Mouse (Mus musculus) brain, embryonic 14.5 days (tissue): ENCODE results near the gene Olfr1318. TPM values are rescaled to one million over a fixed set of nuclear protein-coding genes. Genes with fewer than 3 reads are reported as not detected.
A peak's percentile ranks its signal among the peaks of the same experiment; 100 is the strongest.

Experiments
- DNase-seq: peaks from one replicate; pipeline ENCODE4 v3.0.0-alpha.2; 2011; ENCODE audit warnings: low read depth
- CTCF ChIP-seq: fragments of 200-500 bp; IDR thresholded peaks from 2 replicates; pipeline ENCODE4 v1.5.1; 2012; ENCODE audit warnings: inconsistent platforms, mild to moderate bottlenecking, moderate library complexity, borderline replicate concordance; ENCODE audit not compliant: insufficient read depth, insufficient read length; ENCODE audit errors: extremely low read depth
- POLR2A ChIP-seq: fragments of 200-500 bp; IDR thresholded peaks from 2 replicates; pipeline ENCODE4 v1.6.1; 2012; ENCODE audit warnings: mild to moderate bottlenecking, inconsistent platforms, borderline replicate concordance; ENCODE audit not compliant: poor library complexity, insufficient read depth, insufficient read length, severe bottlenecking; ENCODE audit errors: extremely low read depth
- polyA plus RNA-seq: library from polyadenylated mRNA; depleted of rRNA; stranded (reverse); fragments of >200 nt; gene quantifications from 2 replicates; pipeline ENCODE4 v1.2.3, GENCODE M21; 2012; rRNA removed

The Olfr1318 gene
- not detected in 2 replicates for polyA plus RNA-seq

DNA sequence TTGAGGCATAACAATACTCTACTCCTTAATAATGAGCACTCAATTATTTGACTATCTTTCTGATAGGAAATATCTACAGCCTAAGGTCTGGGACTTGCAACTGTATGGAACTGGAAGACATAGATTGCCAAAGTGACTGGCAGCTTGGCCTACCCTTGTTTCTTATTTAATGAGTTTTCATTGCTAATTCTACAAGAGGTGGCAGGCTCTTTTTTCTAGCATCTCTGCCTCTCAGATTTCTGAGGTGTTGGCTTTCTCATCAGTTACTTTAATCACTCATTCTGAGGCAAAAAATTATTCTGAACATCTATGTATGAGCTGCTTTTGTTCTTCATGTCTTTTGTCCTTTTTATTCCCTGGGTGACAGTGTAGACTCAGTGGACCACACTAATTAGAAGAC, at the start of gene Olfr1318:
Gene Olfr1318, plus strand, starts transcription at position 301 of the 400 bp plus-strand sequence.
- DNase-seq, result no peak
- TF ChIP-seq CTCF, result no peak
- no peak for TF ChIP-seq POLR2A

DNA sequence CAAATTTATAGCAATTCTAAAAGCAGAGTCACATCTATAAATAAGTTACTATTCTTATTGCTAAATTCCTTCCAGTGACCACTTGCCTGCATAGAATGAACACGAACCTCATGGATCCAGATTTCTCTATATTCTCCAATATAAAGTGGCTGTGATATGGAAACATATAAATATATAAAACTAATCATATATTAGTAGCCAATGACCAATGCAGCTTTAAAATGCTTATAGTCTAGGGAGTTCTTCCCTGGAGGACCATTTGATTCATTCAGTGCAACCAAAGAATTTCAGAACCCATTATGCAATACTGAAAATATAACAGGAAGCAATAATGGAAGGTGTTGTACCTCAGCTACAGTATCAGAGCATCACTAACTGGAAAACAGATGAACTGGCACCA, 38.7 kb upstream of the Olfr1318 start, which contains the start of gene Olfr1315-ps1:
Gene Olfr1315-ps1, minus strand, starts transcription at position 101 of the 400 bp plus-strand sequence.
- DNase-seq, result no peak
- TF ChIP-seq POLR2A, result no peak
- TF ChIP-seq CTCF, result no peak

DNA sequence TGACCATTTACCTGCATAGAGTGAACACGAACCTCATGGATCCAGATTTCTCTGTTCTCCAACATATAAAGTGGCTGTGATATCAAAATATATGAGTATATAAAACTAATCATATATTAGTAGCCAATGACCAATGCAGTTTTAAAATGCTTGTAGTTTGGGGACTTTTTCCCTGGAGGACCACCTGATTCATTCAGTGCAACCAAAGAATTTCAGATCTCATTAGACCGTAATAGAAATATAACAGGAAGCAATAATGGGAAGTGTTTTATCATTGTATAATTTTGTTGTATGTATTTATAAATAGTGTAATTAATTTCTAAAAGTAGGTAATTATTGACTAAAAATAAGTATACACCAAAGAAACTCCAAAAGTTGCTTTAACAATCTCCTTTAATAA, 19.1 kb upstream of the Olfr1318 start, which contains the start of gene Olfr1316:
Gene Olfr1316, minus strand, starts transcription at position 101 of the 400 bp plus-strand sequence.
- TF ChIP-seq POLR2A (no peak), CTCF (no peak)
- DNase-seq, result no peak

DNA sequence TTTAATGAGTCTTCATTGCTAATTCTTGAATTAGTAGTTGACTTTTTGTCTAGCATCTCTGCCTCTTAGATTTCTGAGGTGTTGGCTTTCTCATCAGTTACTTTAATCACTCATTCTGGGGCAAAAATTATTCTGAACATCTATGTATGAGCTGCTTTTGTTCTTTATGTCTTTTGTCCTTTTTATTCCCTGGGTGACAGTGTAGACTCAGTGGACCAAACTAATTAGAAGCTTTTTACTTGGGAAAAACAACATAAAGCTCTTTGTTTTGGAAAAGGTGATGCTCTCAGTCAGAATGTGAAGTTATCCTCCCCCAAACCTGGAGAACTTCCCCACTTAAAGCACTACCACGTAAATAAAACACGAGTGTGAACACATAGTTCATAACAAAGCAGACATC, 14.0 kb upstream of the Olfr1318 start, which contains the start of gene Olfr1317:
Gene Olfr1317, plus strand, starts transcription at position 301 of the 400 bp plus-strand sequence.
- no peak for TF ChIP-seq CTCF
- TF ChIP-seq POLR2A, result no peak
- no peak for DNase-seq

DNA sequence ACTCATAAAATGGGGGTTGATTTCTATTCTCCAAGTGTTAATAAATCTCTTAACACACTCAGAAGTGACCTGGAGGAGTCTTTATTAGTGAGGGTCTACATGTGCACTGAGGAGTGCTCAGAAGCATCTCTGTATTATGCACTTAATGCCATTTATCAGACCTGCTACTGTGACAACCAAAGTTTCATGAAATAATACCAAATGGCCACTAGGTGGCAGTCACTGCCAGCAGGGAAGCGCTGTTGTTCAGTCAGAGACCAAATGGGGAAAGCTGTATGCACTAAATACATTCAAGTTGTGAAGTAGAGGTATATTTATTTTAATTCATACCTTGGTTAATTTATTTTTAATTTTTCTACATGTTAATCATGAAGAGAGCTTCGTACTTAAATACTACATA, 42.9 kb downstream of the Olfr1318 start:
- TF ChIP-seq CTCF, result peak; percentile 82; the same call in 1 of the 2 replicates
- no peak for TF ChIP-seq POLR2A
- DNase-seq, result peak; percentile 84

DNA sequence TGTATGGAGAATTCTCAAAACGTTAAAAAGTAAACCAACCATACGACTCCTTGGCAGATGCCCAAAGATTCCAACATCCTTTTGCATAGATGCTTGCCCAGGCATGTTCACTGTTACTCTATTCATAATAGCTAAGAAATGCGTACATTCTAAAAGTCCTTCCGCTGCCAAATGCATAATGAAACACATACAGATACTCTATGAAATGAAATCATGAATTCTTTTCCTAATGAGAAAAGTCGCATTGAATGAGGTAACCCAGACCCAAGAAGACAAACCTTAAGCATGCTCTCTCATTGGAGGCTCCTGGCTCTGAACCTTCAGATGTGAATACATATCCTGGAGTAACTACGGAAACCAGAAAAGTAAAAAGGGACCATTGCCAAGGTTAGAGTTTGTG, 49.1 kb downstream of the Olfr1318 start:
- DNase-seq, result peak; percentile 71
- TF ChIP-seq CTCF (no peak), POLR2A (no peak)

Other genes starting within 250 kb of the Olfr1318 start
- not detected in 2 replicates for gene Olfr1306, start 237.9 kb upstream of the Olfr1318 start, polyA plus RNA-seq
- gene Olfr1307, start 204.8 kb upstream of the Olfr1318 start, polyA plus RNA-seq, result not detected in 2 replicates
- gene Olfr1308, start 189.3 kb upstream of the Olfr1318 start, polyA plus RNA-seq, result not detected in 2 replicates
- gene Olfr1309, start 163.9 kb upstream of the Olfr1318 start, polyA plus RNA-seq, result not detected in 2 replicates
- gene Olfr1310, start 141.5 kb upstream of the Olfr1318 start, polyA plus RNA-seq, result not detected in 2 replicates
- not detected in 2 replicates for gene Olfr1311, start 129.8 kb upstream of the Olfr1318 start, polyA plus RNA-seq
- gene Olfr1312, start 104.0 kb upstream of the Olfr1318 start, polyA plus RNA-seq, result 0.03 TPM in 1 of 2 replicates, not detected in the other
- gene Olfr1313, start 76.4 kb upstream of the Olfr1318 start, polyA plus RNA-seq, result not detected in 2 replicates
- not detected in 2 replicates for gene Olfr1314, start 57.4 kb upstream of the Olfr1318 start, polyA plus RNA-seq
- gene Olfr1315-ps1, start 38.8 kb upstream of the Olfr1318 start, polyA plus RNA-seq, result not detected in 2 replicates
- 0.01 and 0.05 TPM in 2 replicates for gene Olfr1316, start 19.2 kb upstream of the Olfr1318 start, polyA plus RNA-seq
- not detected in 2 replicates for gene Olfr1317, start 13.9 kb upstream of the Olfr1318 start, polyA plus RNA-seq
- 56.2 and 59.4 TPM in 2 replicates for gene Lpcat4, start 85.3 kb downstream of the Olfr1318 start, polyA plus RNA-seq
- gene Nutm1, start 105.1 kb downstream of the Olfr1318 start, polyA plus RNA-seq, result not detected in 2 replicates
- gene Nop10, start 107.7 kb downstream of the Olfr1318 start, polyA plus RNA-seq, result 95.9 and 145 TPM in 2 replicates
- 48.3 and 52.9 TPM in 2 replicates for gene Slc12a6, start 111.6 kb downstream of the Olfr1318 start, polyA plus RNA-seq
- gene Gm21985, start 112.1 kb downstream of the Olfr1318 start, polyA plus RNA-seq, result not detected in 2 replicates
- gene Emc4, start 213.8 kb downstream of the Olfr1318 start, polyA plus RNA-seq, result 103 and 105 TPM in 2 replicates
- gene Katnbl1, start 225.0 kb downstream of the Olfr1318 start, polyA plus RNA-seq, result 18.2 and 19.4 TPM in 2 replicates